Mouse (Mus musculus) ES-E14 (cell line): ENCODE results near the gene Csnk1e. TPM values are rescaled to one million over a fixed set of nuclear protein-coding genes. Genes with fewer than 3 reads are reported as not detected.

Source experiments
- DNase-seq: peaks from one replicate; pipeline ENCODE4 v3.0.0-alpha.2; 2013; ENCODE audit warnings: low read depth, low spot score
- H3K27ac ChIP-seq: 2 replicates; pipeline ENCODE4 v1.5.1; 2012; ENCODE audit warnings: low read depth, mild to moderate bottlenecking, low read length, moderate library complexity, mixed read lengths; ENCODE audit not compliant: poor library complexity, insufficient read depth, severe bottlenecking
- H3K36me3 ChIP-seq: 2 replicates; pipeline ENCODE4 v1.6.1; 2012; ENCODE audit warnings: mild to moderate bottlenecking, low read length, moderate library complexity, mixed read lengths; ENCODE audit not compliant: control insufficient read depth, poor library complexity, insufficient read depth, severe bottlenecking
- H3K4me1 ChIP-seq, 2 experiments: fragments of 150-350 bp in 1 of 2; sonication (generic) in 1 of 2; 2 replicates each; pipeline ENCODE4 v1.6.1; 2012; ENCODE audit warnings: low read length in 2 of 2, mild to moderate bottlenecking in 1 of 2, mixed read lengths in 1 of 2; ENCODE audit not compliant: control insufficient read depth in 2 of 2, insufficient read depth in 2 of 2, poor library complexity in 1 of 2
- H3K4me3 ChIP-seq, 2 experiments: fragments of 150-350 bp in 1 of 2; sonication (generic) in 1 of 2; 2 replicates each; pipeline ENCODE4 v1.5.1; 2012; ENCODE audit warnings: low read length in 2 of 2, low read depth in 1 of 2, mild to moderate bottlenecking in 1 of 2, mixed read lengths in 1 of 2; ENCODE audit not compliant: insufficient read depth in 1 of 2, poor library complexity in 1 of 2, severe bottlenecking in 1 of 2
- H3K9ac ChIP-seq: 2 replicates; pipeline ENCODE4 v1.6.1; 2012; ENCODE audit warnings: low read depth, mild to moderate bottlenecking, low read length, mixed read lengths; ENCODE audit not compliant: poor library complexity, insufficient read depth, severe bottlenecking
- H3K9me3 ChIP-seq: fragments of 150-350 bp; sonication (generic); 2 replicates; pipeline ENCODE4 v1.6.1; 2012; ENCODE audit warnings: low read depth, mild to moderate bottlenecking, low read length; ENCODE audit not compliant: control insufficient read depth, insufficient read depth
- CHD2 ChIP-seq: IDR thresholded peaks from 2 replicates; pipeline ENCODE4 v1.6.1; 2014; ENCODE audit warnings: mild to moderate bottlenecking, low read depth, low read length, inconsistent platforms
- HCFC1 ChIP-seq: IDR thresholded peaks from 2 replicates; pipeline ENCODE4 v1.6.1; 2012; ENCODE audit warnings: low read length, inconsistent platforms, borderline replicate concordance; ENCODE audit not compliant: insufficient read depth
- MAFK ChIP-seq: IDR thresholded peaks from 2 replicates; pipeline ENCODE4 v1.6.1; 2014; ENCODE audit warnings: mild to moderate bottlenecking, low read depth, low read length, inconsistent platforms; ENCODE audit not compliant: insufficient read depth
- ZC3H11A ChIP-seq: IDR thresholded peaks from 2 replicates; pipeline ENCODE4 v1.6.1; 2012; ENCODE audit warnings: low read depth, mild to moderate bottlenecking, inconsistent platforms, low read length, borderline replicate concordance
- ZNF384 ChIP-seq: IDR thresholded peaks from 2 replicates; pipeline ENCODE4 v1.6.1; 2012; ENCODE audit warnings: low read depth, low read length, inconsistent platforms
- in situ Hi-C, 2 experiments: fragments of 600-800 bp; cut with MboI; formaldehyde crosslinking; loops; one replicate each; pipeline ENCODE4 v1.15.1; 2025; ENCODE audit warnings: low sequenced_read_pairs in 2 of 2, inconsistent platforms in 1 of 2; ENCODE audit not compliant: unreplicated experiment in 2 of 2
- total RNA-seq: library from RNA; depleted of rRNA; stranded (reverse); fragments of 300-350 nt; gene quantifications from 2 replicates; pipeline ENCODE4 v1.2.3, GENCODE M21; 2012; rRNA removed

Gene Csnk1e
- total RNA-seq, 1 experiment = 82.0 TPM

GRCm38 (mm10) chr15:79368313-79368811, 87.0 kb downstream of the Csnk1e start:
- Histone ChIP-seq H3K9ac (no peak overlapping the region), H3K4me3 (no peak overlapping the region), H3K36me3 (peaks cover 68% of the 10 kb centered on the region), H3K27ac (no peak overlapping the region; the same call in 1 of the 2 replicates), H3K4me1 (peaks cover 0 to 16% of the 10 kb centered on the region in 2 experiments; a peak in 2 of 4 replicates), H3K9me3 (no peaks in the 10 kb centered on the region)
- TF ChIP-seq HCFC1 (no peak), CHD2 (no peak), ZC3H11A (no peak), MAFK (no peak), ZNF384 (no peak)
- no peak for DNase-seq
- in situ Hi-C loops = no loop called here

Other genes with a start within 250 kb of the Csnk1e start
- 61.0 and 85.9 TPM in 2 replicates for gene Pick1, start 226.4 kb downstream of the Csnk1e start, total RNA-seq
- gene Gm49486, start 226.2 kb downstream of the Csnk1e start, total RNA-seq = 0.16 and 0.36 TPM in 2 replicates
- gene Slc16a8, start 200.8 kb downstream of the Csnk1e start, total RNA-seq = 0.58 and 0.69 TPM in 2 replicates
- 0.13 and 0.58 TPM in 2 replicates for gene Baiap2l2, start 170.0 kb downstream of the Csnk1e start, total RNA-seq
- gene Pla2g6, start 127.2 kb downstream of the Csnk1e start, total RNA-seq = 59.2 and 80.9 TPM in 2 replicates
- gene Maff, start 108.9 kb downstream of the Csnk1e start, total RNA-seq = 9.7 and 13.2 TPM in 2 replicates
- gene Tmem184b, start 52.0 kb downstream of the Csnk1e start, total RNA-seq = 40.6 and 51.7 TPM in 2 replicates
- gene Kcnj4, start 49.7 kb upstream of the Csnk1e start, total RNA-seq = 3.2 and 5.8 TPM in 2 replicates
- 16.2 and 25.6 TPM in 2 replicates for gene Kdelr3, start 60.8 kb upstream of the Csnk1e start, total RNA-seq
- 186 and 211 TPM in 2 replicates for gene Ddx17, start 91.2 kb upstream of the Csnk1e start, total RNA-seq
- 3.4 and 6.4 TPM in 2 replicates for gene Dmc1, start 149.5 kb upstream of the Csnk1e start, total RNA-seq
- gene Fam227a, start 203.4 kb upstream of the Csnk1e start, total RNA-seq = 1.2 TPM in 2 replicates
- gene Cby1, start 203.6 kb upstream of the Csnk1e start, total RNA-seq = 21.9 and 29.5 TPM in 2 replicates
- 103 and 182 TPM in 2 replicates for gene Tomm22, start 215.3 kb upstream of the Csnk1e start, total RNA-seq
- gene Josd1, start 232.4 kb upstream of the Csnk1e start, total RNA-seq = 19.3 and 25.3 TPM in 2 replicates
- 45.3 and 48.1 TPM in 2 replicates for gene Gtpbp1, start 235.3 kb upstream of the Csnk1e start, total RNA-seq